Mouse (Mus musculus): Measurements from ENCODE around the gene Foxn1. TPM values are rescaled to one million over a fixed set of nuclear protein-coding genes. Genes with fewer than 3 reads are reported as not detected.
A peak's percentile ranks its signal among the peaks of the same experiment; 100 is the strongest.

The Foxn1 gene
- total RNA-seq, 1 experiment, result not detected

- Histone ChIP-seq H3K9me3 (ENCODE audit: control insufficient read depth, insufficient read depth, low read depth, low read length) (no peaks in the 10 kb centered on the region), H3K4me3 (ENCODE audit: insufficient read depth in 1 of 2, low read depth in 1 of 2, low read length in 2 of 2, poor library complexity in 1 of 2, severe bottlenecking in 1 of 2) (no peak overlapping the region), H3K9ac (ENCODE audit: insufficient read depth, low read depth, low read length, poor library complexity, severe bottlenecking) (no peak overlapping the region), H3K4me1 (ENCODE audit: control insufficient read depth in 2 of 2, insufficient read depth in 2 of 2, low read length in 2 of 2, poor library complexity in 1 of 2) (peaks cover 3 to 11% of the 10 kb centered on the region in 2 experiments), H3K36me3 (ENCODE audit: control insufficient read depth, insufficient read depth, low read length, poor library complexity, severe bottlenecking) (no peaks in the 10 kb centered on the region), H3K27ac (ENCODE audit: insufficient read depth, low read depth, low read length, poor library complexity, severe bottlenecking) (no peak overlapping the region)
- in situ Hi-C loops (cut with MboI; ENCODE audit: low sequenced_read_pairs in 2 of 2, unreplicated experiment in 2 of 2), result no loop called here
- no peak for TF ChIP-seq ZC3H11A (IDR thresholded peaks at IDR 0.05; ENCODE audit: borderline replicate concordance, low read depth, low read length)
- no peak for TF ChIP-seq CHD2 (IDR thresholded peaks at IDR 0.05; ENCODE audit: low read depth, low read length)
- TF ChIP-seq ZNF384 (IDR thresholded peaks at IDR 0.05; ENCODE audit: low read depth, low read length), result no peak
- no peak for TF ChIP-seq MAFK (IDR thresholded peaks at IDR 0.05; ENCODE audit: insufficient read depth, low read depth, low read length)
- TF ChIP-seq HCFC1 (IDR thresholded peaks at IDR 0.05; ENCODE audit: borderline replicate concordance, insufficient read depth, low read length), result no peak
- no peak for DNase-seq (ENCODE audit: low read depth, low spot score)
Measured at GRCm38 (mm10) chr11:78371711-78372110, 14.6 kb downstream of the Foxn1 start.

DNA sequence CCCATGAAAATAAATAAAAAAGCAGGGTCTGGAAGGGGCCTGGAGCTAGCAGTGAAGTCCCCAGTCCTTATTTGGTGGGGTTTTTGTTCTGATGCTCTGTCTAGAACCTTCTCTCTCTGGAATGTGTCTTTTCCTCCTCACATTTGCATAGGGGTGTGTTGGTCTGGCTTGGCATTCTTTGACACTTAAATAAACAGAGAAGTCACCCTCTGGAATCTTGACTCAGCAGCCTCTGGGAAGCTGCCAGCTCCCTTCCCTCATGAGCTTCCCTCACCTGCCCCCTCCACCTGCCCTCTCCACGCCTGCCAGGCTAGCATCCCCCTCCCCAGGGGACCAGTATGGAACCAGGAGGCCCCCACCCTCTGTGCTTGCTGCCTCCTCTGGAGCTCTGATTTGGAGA, 16.0 kb downstream of the Foxn1 start:
- in situ Hi-C loops (cut with MboI; ENCODE audit: low sequenced_read_pairs in 2 of 2, unreplicated experiment in 2 of 2), result no loop called here
- Histone ChIP-seq H3K9me3 (ENCODE audit: control insufficient read depth, insufficient read depth, low read depth, low read length) (no peaks in the 10 kb centered on the region), H3K9ac (ENCODE audit: insufficient read depth, low read depth, low read length, poor library complexity, severe bottlenecking) (no peak overlapping the region), H3K4me1 (ENCODE audit: control insufficient read depth in 2 of 2, insufficient read depth in 2 of 2, low read length in 2 of 2, poor library complexity in 1 of 2) (peaks cover 3 to 11% of the 10 kb centered on the region in 2 experiments), H3K4me3 (ENCODE audit: insufficient read depth in 1 of 2, low read depth in 1 of 2, low read length in 2 of 2, poor library complexity in 1 of 2, severe bottlenecking in 1 of 2) (no peak overlapping the region), H3K27ac (ENCODE audit: insufficient read depth, low read depth, low read length, poor library complexity, severe bottlenecking) (no peak overlapping the region), H3K36me3 (ENCODE audit: control insufficient read depth, insufficient read depth, low read length, poor library complexity, severe bottlenecking) (no peaks in the 10 kb centered on the region)
- no peak for DNase-seq (ENCODE audit: low read depth, low spot score)
- TF ChIP-seq CHD2 (IDR thresholded peaks at IDR 0.05; ENCODE audit: low read depth, low read length) (no peak), ZC3H11A (IDR thresholded peaks at IDR 0.05; ENCODE audit: borderline replicate concordance, low read depth, low read length) (no peak), MAFK (IDR thresholded peaks at IDR 0.05; ENCODE audit: insufficient read depth, low read depth, low read length) (peak; percentile 82)

GRCm38 (mm10) chr11:78367456-78368225, 18.7 kb downstream of the Foxn1 start:
- TF ChIP-seq MAFK (IDR thresholded peaks at IDR 0.05; ENCODE audit: insufficient read depth, low read depth, low read length) (no peak), HCFC1 (IDR thresholded peaks at IDR 0.05; ENCODE audit: borderline replicate concordance, insufficient read depth, low read length) (no peak), CHD2 (IDR thresholded peaks at IDR 0.05; ENCODE audit: low read depth, low read length) (no peak), ZC3H11A (IDR thresholded peaks at IDR 0.05; ENCODE audit: borderline replicate concordance, low read depth, low read length) (no peak), ZNF384 (IDR thresholded peaks at IDR 0.05; ENCODE audit: low read depth, low read length) (no peak)
- Histone ChIP-seq H3K4me1 (ENCODE audit: control insufficient read depth in 2 of 2, insufficient read depth in 2 of 2, low read length in 2 of 2, poor library complexity in 1 of 2) (peaks cover 3 to 11% of the 10 kb centered on the region in 2 experiments), H3K36me3 (ENCODE audit: control insufficient read depth, insufficient read depth, low read length, poor library complexity, severe bottlenecking) (no peaks in the 10 kb centered on the region), H3K27ac (ENCODE audit: insufficient read depth, low read depth, low read length, poor library complexity, severe bottlenecking) (no peak overlapping the region), H3K9ac (ENCODE audit: insufficient read depth, low read depth, low read length, poor library complexity, severe bottlenecking) (no peak overlapping the region), H3K4me3 (ENCODE audit: insufficient read depth in 1 of 2, low read depth in 1 of 2, low read length in 2 of 2, poor library complexity in 1 of 2, severe bottlenecking in 1 of 2) (no peak overlapping the region), H3K9me3 (ENCODE audit: control insufficient read depth, insufficient read depth, low read depth, low read length) (no peaks in the 10 kb centered on the region)
- in situ Hi-C loops (cut with MboI; ENCODE audit: low sequenced_read_pairs in 2 of 2, unreplicated experiment in 2 of 2), result no loop called here
- DNase-seq (ENCODE audit: low read depth, low spot score), result no peak

- TF ChIP-seq MAFK (IDR thresholded peaks at IDR 0.05; ENCODE audit: insufficient read depth, low read depth, low read length) (no peak), ZNF384 (IDR thresholded peaks at IDR 0.05; ENCODE audit: low read depth, low read length) (no peak), ZC3H11A (IDR thresholded peaks at IDR 0.05; ENCODE audit: borderline replicate concordance, low read depth, low read length) (no peak), CHD2 (IDR thresholded peaks at IDR 0.05; ENCODE audit: low read depth, low read length) (no peak), HCFC1 (IDR thresholded peaks at IDR 0.05; ENCODE audit: borderline replicate concordance, insufficient read depth, low read length) (no peak)
Measured at GRCm38 (mm10) chr11:78364103-78364502, 22.3 kb downstream of the Foxn1 start.

More at GRCm38 (mm10) chr11:78364103-78364502, 22.3 kb downstream of the Foxn1 start:
- H3K27ac ChIP-seq (ENCODE audit: insufficient read depth, low read depth, low read length, poor library complexity, severe bottlenecking), result no peak overlapping the region
- no peaks in the 10 kb centered on the region for H3K9me3 ChIP-seq (ENCODE audit: control insufficient read depth, insufficient read depth, low read depth, low read length)
- H3K9ac ChIP-seq (ENCODE audit: insufficient read depth, low read depth, low read length, poor library complexity, severe bottlenecking), result no peak overlapping the region
- H3K4me3 ChIP-seq (ENCODE audit: insufficient read depth in 1 of 2, low read depth in 1 of 2, low read length in 2 of 2, poor library complexity in 1 of 2, severe bottlenecking in 1 of 2), result no peak overlapping the region
- H3K36me3 ChIP-seq (ENCODE audit: control insufficient read depth, insufficient read depth, low read length, poor library complexity, severe bottlenecking), result no peaks in the 10 kb centered on the region
- DNase-seq (ENCODE audit: low read depth, low spot score), result no peak
- in situ Hi-C loops (cut with MboI; ENCODE audit: low sequenced_read_pairs in 2 of 2, unreplicated experiment in 2 of 2), result loop anchor here in 1 of 2 experiments (5.0 kb wide), 1 partner anchor 33 kb away; no protein-coding TSS in a partner anchor
- peaks cover 3 to 9% of the 10 kb centered on the region in 2 experiments; a peak in 2 of 4 replicates for H3K4me1 ChIP-seq (ENCODE audit: control insufficient read depth in 2 of 2, insufficient read depth in 2 of 2, low read length in 2 of 2, poor library complexity in 1 of 2)

Measured in ES-E14 (cell line).